Mouse (Mus musculus) Muller cell, postnatal 12 days (primary cell): ENCODE results near the gene Zrsr1.

Source experiments
- DNase-seq: peaks from one replicate; pipeline ENCODE4 v3.0.0-alpha.2; 2015; ENCODE audit errors: inconsistent ontology term

Gene Zrsr1

GRCm38 (mm10) chr11:22971835-22972709 is at the start of gene Zrsr1:
TSS of gene Zrsr1 (plus strand) at chr11:22972005.
- DNase-seq: peak; percentile 56

- no peak for DNase-seq
Measured at GRCm38 (mm10) chr11:22922546-22922945, 49.3 kb upstream of the Zrsr1 start.

- no peak for DNase-seq
Measured at GRCm38 (mm10) chr11:22923606-22924005, 48.2 kb upstream of the Zrsr1 start.

GRCm38 (mm10) chr11:22928586-22929169 is 43.1 kb upstream of the Zrsr1 start:
- no peak for DNase-seq

GRCm38 (mm10) chr11:22930129-22930528 is 41.7 kb upstream of the Zrsr1 start:
- no peak for DNase-seq

- no peak for DNase-seq
Measured at GRCm38 (mm10) chr11:22931320-22931905, 40.4 kb upstream of the Zrsr1 start.

- no peak for DNase-seq
Measured at GRCm38 (mm10) chr11:22932167-22932566, 39.6 kb upstream of the Zrsr1 start.

- no peak for DNase-seq
Measured at GRCm38 (mm10) chr11:22936446-22937125, 35.2 kb upstream of the Zrsr1 start.

- DNase-seq: no peak
Measured at GRCm38 (mm10) chr11:22937716-22938316, 34.0 kb upstream of the Zrsr1 start.

- DNase-seq: no peak
Measured at GRCm38 (mm10) chr11:22938983-22939382, 32.8 kb upstream of the Zrsr1 start.

GRCm38 (mm10) chr11:22949101-22949500 is 22.7 kb upstream of the Zrsr1 start:
- DNase-seq: no peak

GRCm38 (mm10) chr11:22950131-22950530 is 21.7 kb upstream of the Zrsr1 start:
- DNase-seq: no peak

GRCm38 (mm10) chr11:22952668-22953067 is 19.1 kb upstream of the Zrsr1 start:
- no peak for DNase-seq

- no peak for DNase-seq
Measured at GRCm38 (mm10) chr11:22956346-22956745, 15.5 kb upstream of the Zrsr1 start.

- DNase-seq: peak; percentile 70
Measured at GRCm38 (mm10) chr11:22956830-22957229, 15.0 kb upstream of the Zrsr1 start.

- DNase-seq: no peak
Measured at GRCm38 (mm10) chr11:22957791-22958374, 13.9 kb upstream of the Zrsr1 start.

GRCm38 (mm10) chr11:22962101-22962500 is 9.7 kb upstream of the Zrsr1 start:
- DNase-seq: no peak

- DNase-seq: no peak
Measured at GRCm38 (mm10) chr11:22964401-22964800, 7.4 kb upstream of the Zrsr1 start.

- peak; percentile 87 for DNase-seq
Measured at GRCm38 (mm10) chr11:22965503-22965902, 6.3 kb upstream of the Zrsr1 start.

GRCm38 (mm10) chr11:22969486-22969885 is 2.3 kb upstream of the Zrsr1 start:
- no peak for DNase-seq

GRCm38 (mm10) chr11:22970546-22970945 is 1.3 kb upstream of the Zrsr1 start:
- DNase-seq: no peak
